Mouse (Mus musculus): ENCODE measurements around the gene Ccdc74a.
A peak's percentile ranks its signal among the peaks of the same experiment; 100 is the strongest.
"Not testable (repeated sequence)": the region's sequence is repeated elsewhere in the genome, so short reads cannot be mapped to it uniquely, and the experiment has no call there.

The Ccdc74a gene

DNA sequence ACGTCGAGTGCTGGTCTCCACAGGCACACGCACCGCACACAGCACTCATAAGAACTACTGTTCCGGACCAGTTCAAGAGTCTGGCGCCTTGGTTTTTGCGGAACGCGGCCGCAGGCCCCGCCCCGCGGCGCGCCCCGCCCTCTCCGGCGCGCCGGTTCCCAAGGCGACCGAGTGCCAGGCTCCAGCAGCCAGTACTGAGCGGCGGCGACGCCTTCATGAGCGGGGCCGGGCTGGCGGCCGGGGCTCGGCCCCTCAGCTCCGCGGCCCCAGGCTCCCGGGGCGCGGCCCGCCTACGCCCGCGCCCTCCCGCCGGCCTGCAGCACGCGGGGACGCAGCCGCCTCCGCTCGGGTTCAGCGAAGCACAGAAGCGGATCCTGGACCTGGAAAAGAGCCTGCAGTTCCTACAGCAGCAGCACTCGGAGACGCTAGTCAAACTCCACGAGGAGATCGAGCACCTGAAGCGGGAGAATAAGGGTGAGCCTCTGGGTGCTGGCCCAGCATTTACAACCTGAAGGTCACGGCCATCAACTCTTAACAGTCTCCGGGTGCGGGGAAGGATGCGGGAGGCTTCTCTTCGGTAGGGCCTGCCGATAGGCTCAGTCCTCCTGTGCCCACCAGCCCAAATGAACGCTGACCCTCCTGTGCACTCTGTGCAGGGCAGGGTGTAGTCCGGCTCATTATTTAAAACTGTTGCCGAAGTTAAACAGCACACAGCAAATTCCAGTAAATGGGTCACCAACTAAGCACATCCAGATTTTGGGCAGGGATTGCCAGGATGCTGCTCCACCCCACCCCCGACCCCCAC, at the start of gene Ccdc74a:
TSS of gene Ccdc74a (plus strand) at position 161 of the 805 bp plus-strand sequence.
- DNase-seq (ENCODE audit: low spot score in 2 of 2): peak; percentile 28 to 64

DNA sequence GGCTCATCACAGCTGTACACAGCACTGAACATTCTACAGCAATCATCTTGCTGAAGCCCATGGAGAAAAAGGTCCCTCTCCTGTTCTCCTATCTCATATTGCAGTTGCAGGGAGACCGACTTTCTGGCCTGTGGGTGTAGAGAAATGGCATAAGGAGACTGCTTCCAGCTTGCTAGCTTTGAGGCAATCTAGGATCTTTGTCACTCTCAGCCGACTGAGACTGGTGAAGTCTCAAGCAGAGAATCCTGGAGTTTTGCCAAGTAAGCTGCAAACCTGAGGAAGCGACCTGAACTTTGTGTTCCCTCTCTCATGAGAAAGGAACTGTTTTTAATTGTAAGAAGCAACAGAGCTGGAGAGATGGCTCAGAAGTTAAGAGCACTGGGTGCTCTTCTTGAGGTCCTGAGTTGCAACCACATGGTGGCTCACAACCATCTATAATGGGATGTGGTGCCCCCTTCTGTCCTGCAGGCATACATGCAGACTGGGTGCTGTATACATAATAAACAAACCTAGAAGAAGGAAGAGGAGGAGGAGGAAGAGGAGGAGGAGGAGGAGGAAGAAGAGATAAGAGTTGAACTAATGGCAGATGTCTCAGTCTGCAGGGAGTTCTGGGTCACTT, 45.2 kb upstream of the Ccdc74a start:
- peak in 1 of 2 experiments; percentile 13 for DNase-seq (ENCODE audit: low spot score in 2 of 2)

DNA sequence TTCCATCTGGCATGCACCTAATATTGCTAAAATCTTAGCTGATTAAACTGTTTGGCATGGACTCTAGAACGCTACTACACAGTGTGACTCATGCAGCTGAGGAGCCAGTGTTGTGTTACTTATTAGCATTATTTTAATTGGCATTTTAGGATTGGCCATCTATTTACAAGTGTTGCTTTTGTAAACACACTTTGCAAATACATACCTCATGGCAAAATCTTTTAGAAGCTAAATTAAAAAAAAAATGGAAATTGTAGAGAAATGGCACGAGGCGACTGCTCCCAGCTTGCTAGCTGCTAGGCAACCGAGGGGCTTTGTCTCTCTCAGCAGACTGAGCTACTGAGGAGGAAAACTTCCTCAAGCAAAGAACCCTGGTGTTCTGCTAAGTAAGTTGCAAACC, 41.3 kb upstream of the Ccdc74a start:
- DNase-seq (ENCODE audit: low spot score in 2 of 2): no peak

DNA sequence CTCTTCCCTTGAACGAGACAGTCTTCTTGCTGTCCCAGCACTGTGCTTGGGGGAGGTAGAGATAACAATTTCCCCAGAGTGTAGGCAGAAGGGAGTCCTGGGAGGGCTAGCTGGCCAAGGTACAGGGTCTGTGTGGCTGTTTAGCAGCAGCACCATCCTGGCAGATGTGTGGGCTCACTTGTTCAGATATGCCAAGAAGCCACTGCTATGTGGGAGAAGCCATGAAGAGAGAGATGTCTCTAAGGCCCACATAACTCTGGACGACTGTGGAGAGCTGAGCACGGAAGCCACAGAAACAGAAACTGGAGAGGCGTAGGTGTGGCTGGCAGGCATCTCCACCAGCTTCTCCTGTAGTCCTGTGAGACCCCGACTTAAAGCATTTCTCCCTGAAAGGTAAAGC, 40.6 kb upstream of the Ccdc74a start:
- no peak for DNase-seq (ENCODE audit: low spot score in 2 of 2)

DNA sequence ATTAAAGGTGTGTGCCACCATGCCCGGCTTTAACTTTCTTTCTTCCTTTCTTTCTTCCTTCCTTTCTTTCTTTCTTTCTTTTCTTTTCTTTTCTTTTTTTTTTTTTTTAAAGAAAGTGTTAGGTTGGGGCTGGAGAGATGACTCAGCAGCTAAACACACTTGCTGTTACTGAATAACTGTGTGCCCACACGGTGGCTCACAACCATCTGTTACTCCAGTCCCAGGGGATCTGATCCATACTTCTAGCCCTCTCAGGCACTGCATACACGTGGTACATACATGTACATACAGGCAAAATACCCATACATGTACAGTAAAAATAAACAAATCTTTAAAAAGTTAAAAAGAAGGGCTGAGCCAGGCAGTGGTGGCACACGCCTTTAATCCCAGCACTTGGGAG, 34.9 kb upstream of the Ccdc74a start:
- DNase-seq (ENCODE audit: low spot score in 2 of 2): no peak

DNA sequence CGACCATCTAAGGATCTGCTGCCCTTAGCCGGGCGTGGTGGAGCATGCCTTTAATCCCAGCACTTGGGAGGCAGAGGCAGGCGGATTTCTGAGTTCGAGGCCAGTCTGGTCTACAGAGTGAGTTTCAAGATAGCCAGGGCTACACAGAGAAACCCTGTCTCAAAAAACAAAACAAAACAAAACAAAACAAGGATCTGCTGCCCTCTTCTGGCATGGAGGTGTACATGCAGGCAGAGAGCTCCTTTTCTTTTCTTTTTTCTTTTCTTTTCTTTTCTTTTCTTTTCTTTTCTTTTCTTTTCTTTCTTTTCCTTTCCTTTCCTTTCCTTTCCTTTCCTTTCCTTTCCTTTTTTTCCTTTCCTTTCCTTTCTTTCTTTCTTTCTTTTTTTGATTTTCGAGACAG, 31.5 kb upstream of the Ccdc74a start:
- not testable (repeated sequence) for DNase-seq (ENCODE audit: low spot score in 2 of 2)

DNA sequence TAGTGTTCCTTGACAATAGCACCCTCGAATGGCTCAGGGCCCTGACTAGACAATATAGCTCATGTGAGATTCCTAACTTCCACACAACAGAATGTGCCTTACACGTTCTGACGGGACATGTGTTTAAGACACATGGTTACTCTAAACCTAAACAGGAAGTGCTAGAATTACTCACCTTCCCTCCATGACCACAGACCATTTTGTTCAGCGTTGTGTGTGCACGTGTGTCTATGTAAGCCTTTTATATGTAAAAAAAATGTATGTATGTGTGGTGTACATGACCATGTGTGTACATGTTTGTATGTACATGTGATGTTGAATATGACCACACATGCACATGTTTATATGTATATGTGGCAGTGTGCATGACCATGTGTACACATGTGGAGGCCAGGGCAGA, 30.1 kb upstream of the Ccdc74a start:
- no peak for DNase-seq (ENCODE audit: low spot score in 2 of 2)

DNA sequence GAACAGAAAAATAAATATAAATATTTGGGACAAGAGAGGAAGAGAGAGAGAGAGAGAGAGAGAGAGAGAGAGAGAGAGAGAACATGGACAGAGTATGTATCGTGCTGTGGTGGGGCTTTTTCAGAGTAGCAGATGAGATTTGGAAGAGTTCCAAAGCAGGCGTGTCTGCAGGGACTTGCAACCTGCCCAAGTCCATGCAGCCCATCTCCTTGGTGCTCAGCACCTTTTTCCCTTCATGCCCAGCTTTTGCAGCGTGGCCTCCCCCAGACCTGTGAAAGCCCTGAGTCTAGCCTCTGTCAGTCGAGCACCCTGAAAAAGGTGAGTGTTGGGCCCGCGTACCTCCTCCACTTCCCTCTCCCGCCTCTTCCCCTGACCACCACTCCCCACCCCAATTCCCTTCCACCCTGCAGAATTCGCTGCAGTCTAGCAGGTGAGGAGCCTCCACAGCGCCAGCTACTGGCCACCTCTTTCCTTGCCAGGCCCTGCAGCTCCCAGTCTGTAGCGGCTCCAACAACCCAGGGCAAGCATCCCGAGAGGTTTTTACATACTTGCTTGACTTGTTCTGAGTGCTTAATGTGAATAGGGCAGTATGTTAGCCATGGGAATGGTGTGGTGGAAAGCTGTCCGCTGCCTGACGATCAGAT, 28.2 kb upstream of the Ccdc74a start:
- DNase-seq (ENCODE audit: low spot score in 2 of 2): peak; percentile 25 to 53

DNA sequence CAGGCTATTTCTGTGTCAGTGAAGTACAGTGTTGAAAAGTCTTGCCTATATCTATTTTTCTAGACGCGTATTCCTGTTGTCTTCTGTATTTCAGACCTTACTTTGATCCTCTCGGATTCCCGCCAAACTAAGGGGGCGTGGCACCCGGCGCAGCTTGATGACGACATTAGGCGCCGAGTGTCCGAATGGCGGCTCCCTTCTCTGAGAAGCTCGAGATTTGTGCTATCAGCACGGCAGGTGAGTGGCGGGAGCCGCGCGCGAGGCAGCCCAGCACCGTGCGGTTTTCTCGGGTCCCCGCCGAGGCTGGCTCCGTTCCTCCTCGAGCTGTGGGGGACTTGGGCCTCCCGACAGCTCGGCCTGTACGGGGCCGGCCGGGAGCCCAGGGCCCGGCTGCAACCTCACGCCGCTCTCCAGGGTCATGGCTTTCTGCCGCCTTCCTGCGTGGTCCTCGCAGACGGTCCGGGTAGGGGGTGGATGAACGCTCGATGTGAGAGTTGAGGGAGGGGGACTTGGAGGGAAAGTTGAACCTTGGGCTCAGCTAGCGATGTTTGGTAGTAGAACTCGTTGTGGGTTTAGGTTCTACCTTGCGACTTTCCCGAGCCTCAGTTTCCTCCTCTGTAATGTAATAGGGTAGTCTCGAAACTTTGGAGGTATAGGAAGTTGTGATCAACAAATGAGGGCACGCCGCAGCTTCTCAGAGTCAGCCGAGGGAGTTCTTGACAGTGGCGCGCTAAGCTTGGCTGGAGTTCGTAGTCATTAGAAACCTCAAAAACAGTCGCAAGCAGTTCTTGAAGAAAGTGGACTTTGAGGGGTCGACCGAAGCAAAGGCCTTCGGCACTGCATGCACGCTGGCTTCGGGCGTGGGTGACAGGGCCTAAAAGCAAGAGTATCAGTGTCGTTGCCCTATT, 26.8 kb upstream of the Ccdc74a start, which contains the start of gene Smpd4:
TSS of gene Smpd4 (plus strand) at position 157 of the 908 bp plus-strand sequence.
- DNase-seq (ENCODE audit: low spot score in 2 of 2): peak; percentile 84 to 89

DNA sequence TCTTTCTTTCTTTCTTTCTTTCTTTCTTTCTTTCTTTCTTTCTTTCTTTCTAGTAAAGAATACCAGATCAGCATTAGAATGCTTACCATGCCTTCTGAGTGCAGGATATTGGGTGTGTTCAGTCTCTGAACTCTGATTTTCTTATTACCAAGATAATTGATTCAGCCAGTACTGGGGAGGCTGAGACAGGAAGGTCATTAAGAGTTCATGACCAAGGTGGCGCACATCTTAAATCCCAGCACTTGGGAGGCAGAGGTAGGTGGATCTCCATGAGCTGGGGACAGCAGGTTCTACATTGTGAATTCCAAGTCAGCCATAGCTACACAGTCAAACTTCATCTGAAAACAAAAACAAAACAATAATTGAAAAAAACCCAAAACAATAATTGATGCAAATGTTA, 24.3 kb upstream of the Ccdc74a start:
- no peak for DNase-seq (ENCODE audit: low spot score in 2 of 2)

DNA sequence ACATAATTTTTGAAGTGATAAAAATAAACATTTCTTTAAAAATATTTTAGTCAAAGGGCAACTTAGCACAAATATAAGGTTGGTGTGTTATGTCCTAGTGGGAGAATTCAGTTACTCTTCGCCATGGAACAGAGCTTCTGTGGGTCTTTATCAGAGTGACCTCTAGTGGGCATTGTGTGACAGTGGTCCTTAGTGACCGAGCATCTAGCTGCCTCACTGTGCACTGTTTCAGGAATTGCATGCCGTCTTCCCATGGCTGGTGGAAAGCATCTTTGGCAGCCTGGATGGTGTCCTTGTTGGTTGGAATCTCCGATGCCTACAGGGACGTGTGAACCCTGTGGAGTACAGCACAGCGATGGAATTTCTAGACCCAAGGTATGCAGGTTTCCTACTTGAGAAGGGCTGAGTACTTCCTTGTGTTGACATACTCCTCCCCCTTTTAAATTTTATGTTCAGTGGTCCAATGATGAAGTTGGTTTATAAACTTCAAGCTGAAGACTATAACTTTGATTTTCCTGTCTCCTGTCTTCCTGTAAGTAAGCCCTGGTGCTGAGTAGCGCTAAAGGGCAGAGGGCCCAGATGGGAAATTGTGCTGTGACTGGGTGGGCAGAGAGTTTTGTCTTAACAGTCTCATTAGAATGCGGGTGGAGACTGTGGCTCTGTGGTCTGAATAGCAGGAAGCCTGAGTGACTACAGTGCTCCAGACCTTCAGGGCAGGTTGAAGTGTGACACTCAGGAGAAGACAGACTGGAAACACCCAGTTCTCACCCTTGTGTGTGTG, 20.6 kb upstream of the Ccdc74a start:
- no peak for DNase-seq (ENCODE audit: low spot score in 2 of 2)

DNA sequence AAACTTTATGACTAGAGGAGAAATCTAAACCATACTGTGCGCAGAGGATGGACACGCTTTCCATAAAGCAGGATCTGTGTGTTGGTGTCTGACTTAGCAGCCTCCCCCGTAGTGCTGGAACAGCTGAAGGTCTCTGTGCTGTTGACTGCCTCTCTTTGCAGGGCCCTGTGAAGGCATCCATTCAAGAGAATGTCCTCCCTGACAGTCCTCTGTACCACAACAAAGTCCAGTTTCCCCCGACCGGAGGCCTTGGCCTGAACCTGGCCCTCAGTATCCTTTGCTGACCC, 20.1 kb upstream of the Ccdc74a start:
- no peak for DNase-seq (ENCODE audit: low spot score in 2 of 2)

DNA sequence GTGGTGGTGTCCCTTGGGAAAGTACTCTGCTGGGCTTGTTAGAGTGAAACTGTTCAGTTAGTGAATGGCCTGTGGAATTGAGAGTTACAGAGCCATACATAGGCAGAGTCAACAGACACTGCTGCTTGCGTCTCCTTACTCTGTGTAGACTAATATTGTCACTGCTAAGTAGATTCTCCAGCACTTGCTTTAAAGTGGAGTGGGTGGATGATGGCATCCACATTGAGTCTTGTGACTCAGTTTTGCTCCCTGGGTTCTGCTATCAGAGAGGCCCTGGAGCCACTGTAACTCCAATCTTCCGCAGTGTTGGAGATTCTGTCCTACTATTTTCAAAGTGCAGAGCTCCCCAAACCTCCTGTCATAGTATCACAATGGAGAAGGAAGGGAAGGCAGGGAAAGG, 13.7 kb upstream of the Ccdc74a start:
- DNase-seq (ENCODE audit: low spot score in 2 of 2): no peak

DNA sequence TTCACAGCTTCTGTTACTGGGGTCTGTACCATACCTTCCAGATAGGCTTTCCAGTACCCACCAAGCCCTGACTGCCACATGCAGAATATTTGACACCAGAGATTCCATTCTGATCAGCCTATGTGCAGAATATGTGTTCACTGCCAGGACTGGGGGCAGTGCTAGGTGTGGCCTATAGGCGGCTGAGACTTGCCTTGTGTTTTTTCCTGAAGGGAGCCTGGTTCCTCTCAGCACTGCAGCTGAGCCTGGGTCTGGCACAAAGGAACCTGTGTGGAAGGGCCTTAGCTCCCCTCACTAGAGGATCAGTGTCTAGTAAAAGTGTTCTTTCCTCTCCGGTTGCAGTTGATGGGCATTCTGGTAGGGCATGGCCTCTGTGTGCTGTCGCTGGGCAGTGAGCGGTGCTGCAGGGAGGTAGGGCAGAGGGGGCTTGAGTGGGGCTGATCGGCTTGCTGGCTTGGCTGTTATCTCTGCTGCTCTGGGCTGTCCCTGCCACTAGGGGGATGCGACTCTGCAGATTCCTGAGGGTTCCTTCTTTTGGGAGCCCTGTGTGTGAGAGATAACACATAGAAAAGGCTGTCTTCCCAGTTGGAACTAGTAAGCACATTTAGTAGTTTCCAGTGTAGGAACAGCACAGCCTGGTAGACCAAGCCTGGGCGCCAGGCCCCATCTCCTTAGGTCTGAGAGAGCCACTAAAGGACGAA, 12.6 kb upstream of the Ccdc74a start:
- no peak for DNase-seq (ENCODE audit: low spot score in 2 of 2)

DNA sequence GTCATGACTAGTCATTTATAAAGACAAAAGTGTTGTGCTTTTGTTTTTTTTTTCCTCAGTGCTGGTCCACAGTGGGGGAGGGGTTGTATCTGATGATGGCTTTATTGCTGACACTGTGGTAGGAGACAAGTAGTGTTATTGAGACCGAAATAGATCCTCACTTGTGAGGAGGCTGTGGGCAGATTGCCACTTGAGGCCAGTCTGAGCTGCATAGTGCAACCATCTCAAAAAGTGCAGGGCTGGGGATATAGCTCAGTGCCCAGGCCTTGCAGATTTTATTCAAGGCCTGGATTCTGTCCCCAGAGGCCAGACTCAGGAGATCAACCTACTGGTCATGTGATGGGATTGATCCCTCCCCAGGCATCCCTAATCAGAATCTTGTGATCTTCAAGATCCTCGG, 9.4 kb upstream of the Ccdc74a start:
- DNase-seq (ENCODE audit: low spot score in 2 of 2): no peak

DNA sequence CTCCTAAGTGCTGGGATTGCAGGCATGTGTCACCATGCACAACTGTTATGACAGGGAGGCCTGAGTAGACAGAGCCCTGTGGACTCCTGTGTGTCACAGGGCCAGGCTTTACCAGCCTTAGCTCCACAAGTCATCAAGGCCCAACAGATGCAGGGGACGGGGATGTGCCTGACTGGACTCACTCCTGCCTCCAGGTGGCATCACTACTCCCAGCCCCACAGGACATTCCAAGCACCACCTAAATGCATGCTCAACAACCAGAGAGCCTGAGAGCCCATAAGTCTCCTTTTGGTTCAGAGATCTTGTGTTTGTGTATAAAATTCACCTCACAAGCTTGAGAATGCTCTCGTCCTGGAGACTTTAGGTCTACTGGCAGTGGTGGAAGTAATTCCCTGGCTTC, 8.7 kb upstream of the Ccdc74a start:
- DNase-seq (ENCODE audit: low spot score in 2 of 2): no peak

DNA sequence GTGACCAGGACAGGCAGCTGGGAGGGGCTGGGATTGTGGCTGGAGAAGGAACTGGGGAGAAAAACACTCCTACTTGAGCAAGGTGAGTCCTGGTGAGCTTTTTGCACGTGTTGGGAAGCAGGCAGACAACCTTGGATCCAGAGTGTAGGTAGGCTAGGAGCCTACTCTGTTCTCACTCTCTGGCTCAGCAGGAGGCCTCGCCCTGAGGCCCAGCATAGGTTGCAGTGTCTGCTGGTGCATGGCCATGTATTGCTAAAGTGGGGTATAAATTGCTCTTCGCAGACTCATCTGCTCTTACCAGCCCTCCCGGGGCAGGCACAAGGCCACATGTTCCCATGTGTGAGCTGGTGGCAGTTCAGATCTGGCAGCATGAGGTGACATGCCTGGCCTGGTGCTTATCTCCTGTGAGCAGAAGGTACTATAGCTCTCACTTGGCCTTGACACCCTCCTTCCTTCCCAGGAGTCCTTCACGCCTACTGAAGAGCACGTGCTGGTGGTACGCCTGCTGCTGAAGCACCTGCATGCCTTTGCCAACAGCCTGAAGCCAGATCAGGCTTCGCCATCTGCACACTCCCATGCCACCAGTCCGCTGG, 8.1 kb upstream of the Ccdc74a start:
- no peak for DNase-seq (ENCODE audit: low spot score in 2 of 2)

DNA sequence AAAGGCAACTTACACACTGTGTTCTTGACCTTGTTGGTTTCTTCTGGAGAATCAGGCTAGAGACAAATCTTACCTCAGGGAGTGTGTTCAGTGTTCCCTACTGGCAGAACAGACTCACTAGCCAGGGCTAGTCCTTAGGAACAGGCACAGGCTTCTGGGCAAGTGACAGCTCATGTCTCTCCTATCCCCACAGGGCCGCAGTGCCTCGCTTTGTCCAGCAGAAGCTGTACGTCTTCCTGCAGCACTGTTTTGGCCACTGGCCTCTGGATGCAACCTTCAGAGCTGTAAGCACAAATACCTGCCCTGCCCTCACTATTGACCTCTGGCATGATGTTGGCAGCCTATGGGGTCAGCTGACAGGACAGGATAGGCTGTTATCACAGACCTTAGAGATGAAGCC, 7.2 kb upstream of the Ccdc74a start:
- DNase-seq (ENCODE audit: low spot score in 2 of 2): no peak

DNA sequence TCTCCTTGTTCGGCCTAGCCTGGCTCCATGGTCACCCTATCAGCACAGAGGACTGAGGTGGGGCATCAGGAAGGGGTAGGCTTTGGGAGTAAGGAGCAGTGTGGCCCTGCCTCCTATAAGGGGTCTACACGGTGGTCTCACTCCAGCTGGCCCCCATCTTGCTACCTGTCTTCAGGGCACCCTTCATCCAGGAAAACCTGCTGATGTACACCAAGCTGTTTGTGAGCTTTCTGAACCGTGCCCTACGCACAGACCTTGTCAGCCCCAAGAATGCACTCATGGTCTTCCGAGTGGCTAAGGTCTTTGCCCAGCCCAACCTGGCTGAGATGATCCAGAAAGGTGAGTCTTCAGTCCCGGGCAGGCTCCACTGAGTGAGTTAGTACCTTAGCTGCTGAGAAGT, 6.3 kb upstream of the Ccdc74a start:
- no peak for DNase-seq (ENCODE audit: low spot score in 2 of 2)

DNA sequence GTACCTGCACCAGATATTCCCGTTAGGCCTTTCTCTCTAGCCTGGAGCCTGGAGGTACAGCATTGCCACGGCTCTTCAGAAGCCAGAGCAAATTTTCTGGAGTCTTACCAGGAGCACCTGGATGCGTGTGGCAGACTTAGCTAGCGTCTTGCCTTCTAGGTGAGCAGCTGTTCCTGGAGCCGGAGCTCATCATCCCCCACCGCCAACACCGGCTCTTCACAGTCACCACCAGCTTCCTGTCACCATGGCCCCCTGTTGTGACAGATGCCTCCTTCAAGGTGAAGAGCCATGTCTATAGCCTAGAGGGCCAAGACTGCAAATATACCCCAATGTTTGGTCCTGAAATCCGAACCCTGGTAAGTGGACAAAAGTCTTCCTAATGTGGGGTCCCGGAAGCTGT, 5.6 kb upstream of the Ccdc74a start:
- DNase-seq (ENCODE audit: low spot score in 2 of 2): no peak

All from thymus, postnatal 10 days (tissue).